Mouse (Mus musculus): Measurements from ENCODE around the gene Lrsam1. TPM values are rescaled to one million over a fixed set of nuclear protein-coding genes. Genes with fewer than 3 reads are reported as not detected.

Lrsam1 gene
- polyA plus RNA-seq, 1 experiment from 2014 or later, result 29.3 TPM

DNA sequence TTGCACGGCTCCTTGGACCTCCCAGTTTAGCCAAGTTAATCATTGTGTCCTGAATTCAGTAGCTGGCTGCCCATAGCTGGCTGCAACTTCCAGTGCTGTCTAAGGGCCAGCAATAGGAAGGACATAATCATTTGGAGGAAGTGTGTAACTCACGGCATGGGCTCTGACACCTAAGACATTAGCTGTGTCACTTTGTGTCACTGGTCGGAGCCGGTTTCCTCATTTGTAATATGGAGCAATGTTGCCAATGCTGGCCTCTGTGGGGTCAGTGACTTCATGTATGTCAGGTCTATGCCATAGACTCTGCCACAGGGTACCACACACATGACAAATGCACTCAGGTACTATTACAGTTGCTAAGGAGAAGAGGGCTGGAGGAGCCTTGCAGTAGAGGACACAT, 1.1 kb downstream of the Lrsam1 start:
- no peak for TF ChIP-seq CTCF (IDR thresholded peaks at IDR 0.05)
- no peaks in the 10 kb centered on the region for H3K27me3 ChIP-seq
- ChIA-PET CTCF (no interaction called here), POLR2A (no interaction called here)
- in situ Hi-C loops (cut with MboI; ENCODE audit: low pct_unique_long_range_greater_than_20kb), result no loop called here
- ATAC-seq (no peak), DNase-seq (ENCODE audit: low read depth, low spot score) (no peak)

GRCm38 (mm10) chr2:32957344-32957743, 4.1 kb downstream of the Lrsam1 start:
- H3K27me3 ChIP-seq, result no peaks in the 10 kb centered on the region
- in situ Hi-C loops (cut with MboI; ENCODE audit: low pct_unique_long_range_greater_than_20kb), result no loop called here
- POLR2A ChIA-PET, result interaction anchor here (1.0 kb wide), 1 partner anchor 17 kb away, joined by 3 read pairs; no protein-coding TSS in a partner anchor
- CTCF ChIA-PET, result interaction anchor here (1.0 to 2.2 kb wide), 2 partner anchors 18 kb away, joined by 3 to 7 read pairs; no protein-coding TSS in a partner anchor
- TF ChIP-seq CTCF (IDR thresholded peaks at IDR 0.05), result no peak
- ATAC-seq, result no peak
- no peak for DNase-seq (ENCODE audit: low read depth, low spot score)

DNA sequence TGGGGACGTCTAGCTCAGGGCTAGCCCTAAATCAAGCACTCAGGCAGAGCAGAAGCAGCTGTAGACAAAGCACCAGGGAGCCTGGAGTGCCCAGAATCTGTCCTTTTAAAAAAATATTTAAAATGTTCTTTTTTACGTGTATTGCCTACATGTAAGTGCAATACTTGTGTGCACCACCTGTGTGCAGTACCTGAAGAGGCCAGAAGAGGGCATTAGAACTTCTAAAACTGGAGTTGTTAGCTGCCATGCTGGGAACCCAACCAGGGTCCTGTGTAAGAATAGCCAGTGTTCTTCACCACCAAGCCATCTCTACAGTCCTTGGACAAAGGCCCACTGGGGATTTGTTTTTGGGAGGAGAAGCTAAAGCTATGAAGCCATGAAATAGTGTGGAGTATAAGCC, 6.8 kb downstream of the Lrsam1 start:
- H3K27me3 ChIP-seq, result no peaks in the 10 kb centered on the region
- in situ Hi-C loops (cut with MboI; ENCODE audit: low pct_unique_long_range_greater_than_20kb), result no loop called here
- TF ChIP-seq CTCF (IDR thresholded peaks at IDR 0.05), result no peak
- ChIA-PET CTCF (interaction anchor here (0.8 to 1.3 kb wide), 3 partner anchors 13 to 16 kb away, joined by 3 to 4 read pairs (median 3); no protein-coding TSS in a partner anchor), POLR2A (no interaction called here)
- no peak for DNase-seq (ENCODE audit: low read depth, low spot score)
- no peak for ATAC-seq

DNA sequence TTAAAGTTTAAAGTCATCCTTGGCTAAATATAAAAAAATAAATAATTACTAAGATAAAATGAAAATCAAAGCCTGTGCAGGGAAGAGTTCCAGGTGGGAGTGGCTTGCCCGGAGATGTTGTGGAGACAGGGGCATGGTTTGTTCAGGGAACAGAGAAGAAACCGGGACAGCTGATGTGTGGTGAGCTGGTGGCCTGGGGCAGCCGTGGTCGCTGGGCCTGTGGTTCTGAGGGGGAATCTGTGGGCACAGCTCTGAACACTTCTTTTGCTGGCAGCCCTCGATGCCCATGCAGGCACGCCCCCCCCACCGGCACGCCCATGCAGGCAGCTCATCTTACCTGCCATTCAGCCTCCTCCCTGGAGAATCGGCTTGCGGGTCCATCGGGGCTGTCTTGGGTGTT, 14.0 kb downstream of the Lrsam1 start:
- no peak for TF ChIP-seq CTCF (IDR thresholded peaks at IDR 0.05)
- ATAC-seq (no peak), DNase-seq (ENCODE audit: low read depth, low spot score) (no peak)
- POLR2A ChIA-PET, result no interaction called here
- CTCF ChIA-PET, result no interaction called here
- H3K27me3 ChIP-seq, result no peaks in the 10 kb centered on the region
- in situ Hi-C loops (cut with MboI; ENCODE audit: low pct_unique_long_range_greater_than_20kb), result no loop called here

- H3K27me3 ChIP-seq, result no peaks in the 10 kb centered on the region
- CTCF ChIA-PET, result interaction anchor here (2.4 to 2.9 kb wide), 2 partner anchors 11 to 76 kb away, joined by 6 to 11 read pairs; no protein-coding TSS in a partner anchor
- POLR2A ChIA-PET, result interaction anchor here (1.2 kb wide), 1 partner anchor 17 kb away, joined by 3 read pairs; no protein-coding TSS in a partner anchor
- ATAC-seq, result no peak
- TF ChIP-seq CTCF (IDR thresholded peaks at IDR 0.05), result no peak
- DNase-seq (ENCODE audit: low read depth, low spot score), result no peak
- in situ Hi-C loops (cut with MboI; ENCODE audit: low pct_unique_long_range_greater_than_20kb), result no loop called here
Observed at GRCm38 (mm10) chr2:32940483-32940882, 20.9 kb downstream of the Lrsam1 start.

DNA sequence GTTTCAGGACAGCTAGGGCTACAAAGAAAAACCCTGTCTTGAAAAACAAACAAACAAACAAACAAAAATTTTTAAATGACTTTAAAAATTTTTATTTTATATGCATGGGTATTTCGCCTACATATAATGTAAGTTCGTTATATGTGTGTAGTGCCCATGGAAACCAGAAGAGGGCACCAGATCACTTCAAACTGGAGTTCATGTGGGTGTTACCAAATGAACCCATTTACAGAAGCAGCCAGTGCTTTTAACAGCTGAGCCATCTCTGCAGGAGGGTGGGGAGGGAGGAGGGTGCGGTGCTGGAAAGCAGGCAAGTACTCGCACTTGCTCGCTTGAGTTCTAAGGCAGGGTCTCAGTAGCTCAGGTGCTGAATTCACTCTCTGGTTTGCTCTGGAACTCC, 22.0 kb downstream of the Lrsam1 start:
- no peaks in the 10 kb centered on the region for H3K27me3 ChIP-seq
- no peak for DNase-seq (ENCODE audit: low read depth, low spot score)
- ChIA-PET CTCF (interaction anchor here (1.0 to 2.9 kb wide), 6 partner anchors 10 to 75 kb away, joined by 3 to 11 read pairs (median 5); no protein-coding TSS in a partner anchor), POLR2A (interaction anchor here (0.9 to 1.6 kb wide), 3 partner anchors 12 to 23 kb away, joined by 3 to 5 read pairs (median 3); no protein-coding TSS in a partner anchor)
- ATAC-seq, result no peak
- no peak for TF ChIP-seq CTCF (IDR thresholded peaks at IDR 0.05)
- in situ Hi-C loops (cut with MboI; ENCODE audit: low pct_unique_long_range_greater_than_20kb), result loop anchor here (10.0 kb wide), 1 partner anchor 165 kb away; the partner anchor contains the start of genes Ptrh1 and Ttc16

GRCm38 (mm10) chr2:32938741-32939140, 22.7 kb downstream of the Lrsam1 start:
- CTCF ChIA-PET, result interaction anchor here (1.0 to 2.9 kb wide), 7 partner anchors 10 to 225 kb away, joined by 3 to 11 read pairs (median 4); no protein-coding TSS in a partner anchor

DNA sequence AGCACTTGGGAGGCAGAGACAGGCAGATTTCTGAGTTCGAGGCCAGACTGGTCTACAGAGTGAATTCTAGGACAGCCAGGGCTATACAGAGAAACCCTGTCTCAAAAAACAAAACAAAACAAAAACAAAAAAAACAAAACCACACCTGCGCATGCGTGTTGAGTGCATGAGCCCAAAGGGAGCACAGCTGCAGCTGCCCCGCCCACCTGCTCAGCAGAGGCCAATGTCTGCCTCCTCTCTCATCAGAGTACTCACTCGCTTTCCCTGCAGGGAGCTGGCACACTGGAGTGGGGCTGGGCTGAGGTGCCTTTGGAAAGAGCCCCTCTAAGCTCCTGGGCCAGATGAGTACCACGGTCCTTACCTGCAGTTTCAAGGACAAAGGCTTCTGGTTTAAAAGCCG, 29.7 kb downstream of the Lrsam1 start:
- ATAC-seq, result no peak
- TF ChIP-seq CTCF (IDR thresholded peaks at IDR 0.05), result no peak
- in situ Hi-C loops (cut with MboI; ENCODE audit: low pct_unique_long_range_greater_than_20kb), result loop anchor here (10.0 kb wide), 1 partner anchor 157 kb away; the partner anchor contains the start of genes Ptrh1 and Ttc16
- POLR2A ChIA-PET, result no interaction called here
- CTCF ChIA-PET, result no interaction called here
- no peak for DNase-seq (ENCODE audit: low read depth, low spot score)
- H3K27me3 ChIP-seq, result no peaks in the 10 kb centered on the region

More at GRCm38 (mm10) chr2:32938741-32939140, 22.7 kb downstream of the Lrsam1 start:
- POLR2A ChIA-PET, result interaction anchor here (0.9 to 1.6 kb wide), 2 partner anchors 11 to 23 kb away, joined by 3 to 5 read pairs; no protein-coding TSS in a partner anchor
- TF ChIP-seq CTCF (IDR thresholded peaks at IDR 0.05), result no peak
- no peaks in the 10 kb centered on the region for H3K27me3 ChIP-seq
- ATAC-seq (no peak), DNase-seq (ENCODE audit: low read depth, low spot score) (no peak)
- in situ Hi-C loops (cut with MboI; ENCODE audit: low pct_unique_long_range_greater_than_20kb), result loop anchor here (10.0 kb wide), 1 partner anchor 164 kb away; the partner anchor contains the start of genes Ptrh1 and Ttc16

GRCm38 (mm10) chr2:32928947-32929829, 32.2 kb downstream of the Lrsam1 start:
- ATAC-seq (no peak), DNase-seq (ENCODE audit: low read depth, low spot score) (no peak)
- in situ Hi-C loops (cut with MboI; ENCODE audit: low pct_unique_long_range_greater_than_20kb), result no loop called here
- no peaks in the 10 kb centered on the region for H3K27me3 ChIP-seq
- no peak for TF ChIP-seq CTCF (IDR thresholded peaks at IDR 0.05)
- CTCF ChIA-PET, result interaction anchor here (0.8 to 6.7 kb wide), 24 partner anchors 8 to 171 kb away, joined by 3 to 62 read pairs (median 4); no protein-coding TSS in a partner anchor
- POLR2A ChIA-PET, result interaction anchor here (0.8 to 1.3 kb wide), 5 partner anchors 15 to 70 kb away, joined by 3 to 5 read pairs (median 3); no protein-coding TSS in a partner anchor

GRCm38 (mm10) chr2:32928235-32928946, 33.0 kb downstream of the Lrsam1 start:
- DNase-seq (ENCODE audit: low read depth, low spot score) (no peak), ATAC-seq (peak; percentile 63)
- in situ Hi-C loops (cut with MboI; ENCODE audit: low pct_unique_long_range_greater_than_20kb), result no loop called here
- no peak for TF ChIP-seq CTCF (IDR thresholded peaks at IDR 0.05)
- ChIA-PET POLR2A (interaction anchor here (0.7 to 2.0 kb wide), 7 partner anchors 11 to 69 kb away, joined by 3 to 5 read pairs (median 3); no protein-coding TSS in a partner anchor), CTCF (interaction anchor here (0.8 to 6.7 kb wide), 29 partner anchors 9 to 171 kb away, joined by 3 to 62 read pairs (median 4); no protein-coding TSS in a partner anchor)
- no peaks in the 10 kb centered on the region for H3K27me3 ChIP-seq
